In genomic region chr1:21256391-21256790, GRCm38 (mm10) we compare ENCODE assay signal across 19 mouse cellular contexts. TPM values are rescaled to one million over a fixed set of nuclear protein-coding genes. Genes with fewer than 3 reads are reported as not detected.
DNase-seq lines count a peak whose midpoint lies in the region; ATAC-seq lines count a peak whose summit lies in the region.
"Had no signal": no experiment of that assay in that cellular context is flagged by ENCODE, and none has a peak within 500 bp of the region (broad histone marks: within the 10 kb centered on the region; RNA-seq: fewer than 3 reads in every experiment).

No protein-coding gene starts in this region.

- no peak for DNase-seq in kidney, postnatal 14 days
- DNase-seq in ES-CJ7 (ENCODE audit: low read depth, low spot score) (peak; percentile 98), WW6 (ENCODE audit: low read depth, low spot score) (peak; percentile 60)
- no peak for DNase-seq in cerebellum, adult 8-10 months
- no peak for DNase-seq in ovary, postnatal 36 days (ENCODE audit: low spot score)
- DNase-seq: adrenal gland, postnatal 14 days; cerebellum, adult 11-12 months; cerebellum, adult 9-11 months; cerebellum, postnatal 36 days; gastrocnemius, postnatal 10 days; heart, postnatal 36 days; kidney, adult 11 months had no signal

- H3K36me3 ChIP-seq in kidney, embryonic 14.5 days (ENCODE audit: control insufficient read depth, insufficient read depth, low read length): no peaks in the 10 kb centered on the region
- H3K36me3 ChIP-seq: embryonic facial prominence, embryonic 13.5 days; forebrain, embryonic 12.5 days; heart, embryonic 13.5 days; hindbrain, embryonic 12.5 days had no signal

- H3K9ac ChIP-seq in kidney, embryonic 14.5 days (ENCODE audit: low read depth, low read length): no peak overlapping the region
- H3K9ac ChIP-seq: embryonic facial prominence, embryonic 13.5 days; forebrain, embryonic 12.5 days; heart, embryonic 13.5 days; hindbrain, embryonic 12.5 days had no signal

- no peaks in the 10 kb centered on the region for H3K4me1 ChIP-seq in kidney, embryonic 14.5 days (ENCODE audit: control insufficient read depth, insufficient read depth, low read length)
- H3K4me1 ChIP-seq: forebrain, embryonic 12.5 days; heart, embryonic 13.5 days; hindbrain, embryonic 12.5 days had no signal

- no peaks in the 10 kb centered on the region for H3K27me3 ChIP-seq in kidney, embryonic 14.5 days (ENCODE audit: control insufficient read depth, insufficient read depth, low read length)
- H3K27me3 ChIP-seq: embryonic facial prominence, embryonic 13.5 days; forebrain, embryonic 12.5 days; heart, embryonic 13.5 days; hindbrain, embryonic 12.5 days had no signal

- WGBS in kidney, embryonic 14.5 days: 59% methylated on average over 3 of the region's 3 CpGs

- no peak overlapping the region for H3K4me3 ChIP-seq in kidney, embryonic 14.5 days (ENCODE audit: low read length)
- H3K4me3 ChIP-seq: embryonic facial prominence, embryonic 13.5 days; forebrain, embryonic 12.5 days; heart, embryonic 13.5 days; hindbrain, embryonic 12.5 days had no signal

- no peak overlapping the region for H3K4me2 ChIP-seq in kidney, embryonic 14.5 days (replicated peaks; ENCODE audit: low read depth, low read length)
- H3K4me2 ChIP-seq: embryonic facial prominence, embryonic 13.5 days; forebrain, embryonic 12.5 days; heart, embryonic 13.5 days; hindbrain, embryonic 12.5 days had no signal

- H3K9me3 ChIP-seq in kidney, embryonic 14.5 days (ENCODE audit: control insufficient read depth, low read length): no peaks in the 10 kb centered on the region
- H3K9me3 ChIP-seq: embryonic facial prominence, embryonic 13.5 days; forebrain, embryonic 12.5 days; heart, embryonic 13.5 days; hindbrain, embryonic 12.5 days had no signal

- 0 out of 2 replicates have a peak, but pooled peaks have one; percentile 16 for ATAC-seq in kidney, embryonic 14.5 days (ENCODE audit: low FRiP score, low TSS enrichment)
- ATAC-seq: activated CD4-positive, CD25-positive, alpha-beta regulatory T cell, adult 4 months; forebrain, embryonic 16.5 days had no signal

- no peak overlapping the region for H3K27ac ChIP-seq in kidney, embryonic 14.5 days (ENCODE audit: low read depth, low read length)
- H3K27ac ChIP-seq: embryonic facial prominence, embryonic 13.5 days; forebrain, embryonic 12.5 days; heart, embryonic 13.5 days; hindbrain, embryonic 12.5 days had no signal

RNA-seq across cellular contexts. Expression of gene Gsta3, which starts 16.0 kb away (rescaled TPM):
- 9.3 and 10.7 TPM in 2 replicates for polyA plus RNA-seq in kidney, embryonic 14.5 days (2014; fragmentation: Nextera tagmentation; extraction: Ambion mirVana)

RNA-seq across cellular contexts. Expression of gene Tmem14a, which starts 38.0 kb away (rescaled TPM):
- 9.3 and 10.3 TPM in 2 replicates for polyA plus RNA-seq in kidney, embryonic 14.5 days (2014; fragmentation: Nextera tagmentation; extraction: Ambion mirVana)

Comparison
In these comparisons a context has a peak if more than half of its experiments do, and no peak if none do; other contexts are left out.
1. DNase-seq: peak in ES-CJ7 (single experiment) and WW6 (single experiment); none in kidney, postnatal 14 days (single experiment), cerebellum, adult 8-10 months (single experiment) and ovary, postnatal 36 days (single experiment).